Mouse (Mus musculus): ENCODE measurements around the gene Tpx2.

DNA sequence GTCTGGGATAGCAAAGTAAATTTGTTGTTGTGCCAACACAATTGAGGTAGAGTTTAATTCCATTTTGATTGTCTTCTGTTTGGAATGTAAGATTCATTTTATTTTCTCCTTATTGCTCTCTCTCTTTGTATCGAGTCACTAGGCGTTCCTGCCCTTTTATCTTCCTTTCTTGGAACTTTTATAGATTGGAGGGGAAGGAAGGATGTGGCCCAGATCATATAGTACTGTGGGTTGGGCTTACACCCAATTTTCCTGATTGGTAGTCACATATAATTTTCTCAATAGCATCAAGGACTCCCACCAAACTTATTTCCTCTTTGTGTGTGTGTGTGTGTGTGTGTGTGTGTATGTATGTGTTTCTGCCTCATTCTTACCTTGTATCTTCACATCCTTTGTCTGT lies 702 bp downstream of the Tpx2 start:
- TF ChIP-seq CTCF (IDR thresholded peaks at IDR 0.05; ENCODE audit: low read depth) = no peak
- no peak for TF ChIP-seq EP300 (optimal IDR thresholded peaks at IDR 0.05)
